Mouse (Mus musculus): Measurements from ENCODE around the gene Man1c1.

GRCm38 (mm10) chr4:134601404-134601803 lies 102.7 kb downstream of the Man1c1 start:
- TF ChIP-seq CTCF (IDR thresholded peaks at IDR 0.05; ENCODE audit: borderline replicate concordance, extremely low read depth, insufficient read depth, insufficient read length) = no peak
- TF ChIP-seq POLR2A (IDR thresholded peaks at IDR 0.05; ENCODE audit: borderline replicate concordance, extremely low read depth, insufficient read depth, insufficient read length, poor library complexity, severe bottlenecking) = no peak

All from brain, embryonic 14.5 days (tissue).